Mouse (Mus musculus): ENCODE measurements around the gene Dhx16. TPM values are rescaled to one million over a fixed set of nuclear protein-coding genes. Genes with fewer than 3 reads are reported as not detected.

Dhx16 gene
- polyA plus RNA-seq, 1 experiment from 2014 or later: 62.4 TPM

DNA sequence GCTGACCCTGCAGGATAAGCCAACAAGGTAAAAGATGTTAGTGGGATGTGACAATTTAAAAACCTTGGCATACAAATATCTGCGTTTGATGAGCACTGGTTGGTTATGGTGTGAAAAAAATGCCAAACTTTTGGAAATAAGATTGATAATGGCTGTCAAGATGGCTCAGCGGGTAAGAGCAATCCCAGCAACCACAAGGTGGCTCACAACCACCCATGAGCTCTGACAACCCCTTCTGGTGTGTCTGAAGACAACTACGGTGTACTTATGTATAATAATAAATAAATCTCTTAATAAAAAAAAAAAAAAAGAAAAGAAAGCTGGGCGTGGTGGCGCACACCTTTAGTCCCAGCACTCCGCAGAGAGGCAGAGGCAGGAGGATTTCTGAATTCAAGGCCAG, 35.4 kb downstream of the Dhx16 start:
- no peak overlapping the region for H3K27ac ChIP-seq
- peaks cover 16% of the 10 kb centered on the region for H3K4me1 ChIP-seq
- 87% methylated on average over 6 of the region's 6 CpGs for WGBS
- H3K36me3 ChIP-seq: peaks cover 54% of the 10 kb centered on the region
- peak overlapping the region; percentile 79 for H3K4me3 ChIP-seq
- DNase-seq (ENCODE audit: low spot score): no peak
- no peaks in the 10 kb centered on the region for H3K27me3 ChIP-seq (ENCODE audit: low read depth, poor library complexity, severe bottlenecking)
- no peaks in the 10 kb centered on the region for H3K9me3 ChIP-seq (replicated peaks)

- Histone ChIP-seq H3K4me3 (peak overlapping the region; percentile 79), H3K27me3 (ENCODE audit: low read depth, poor library complexity, severe bottlenecking) (no peaks in the 10 kb centered on the region), H3K36me3 (peaks cover 59% of the 10 kb centered on the region), H3K9me3 (replicated peaks) (no peaks in the 10 kb centered on the region), H3K27ac (peak overlapping the region; percentile 96), H3K4me1 (peaks cover 20% of the 10 kb centered on the region)
- no peak for DNase-seq (ENCODE audit: low spot score)
- 2% methylated on average over 28 of the region's 28 CpGs for WGBS
Measured at GRCm38 (mm10) chr17:35915538-35916296, 36.1 kb downstream of the Dhx16 start.

DNA sequence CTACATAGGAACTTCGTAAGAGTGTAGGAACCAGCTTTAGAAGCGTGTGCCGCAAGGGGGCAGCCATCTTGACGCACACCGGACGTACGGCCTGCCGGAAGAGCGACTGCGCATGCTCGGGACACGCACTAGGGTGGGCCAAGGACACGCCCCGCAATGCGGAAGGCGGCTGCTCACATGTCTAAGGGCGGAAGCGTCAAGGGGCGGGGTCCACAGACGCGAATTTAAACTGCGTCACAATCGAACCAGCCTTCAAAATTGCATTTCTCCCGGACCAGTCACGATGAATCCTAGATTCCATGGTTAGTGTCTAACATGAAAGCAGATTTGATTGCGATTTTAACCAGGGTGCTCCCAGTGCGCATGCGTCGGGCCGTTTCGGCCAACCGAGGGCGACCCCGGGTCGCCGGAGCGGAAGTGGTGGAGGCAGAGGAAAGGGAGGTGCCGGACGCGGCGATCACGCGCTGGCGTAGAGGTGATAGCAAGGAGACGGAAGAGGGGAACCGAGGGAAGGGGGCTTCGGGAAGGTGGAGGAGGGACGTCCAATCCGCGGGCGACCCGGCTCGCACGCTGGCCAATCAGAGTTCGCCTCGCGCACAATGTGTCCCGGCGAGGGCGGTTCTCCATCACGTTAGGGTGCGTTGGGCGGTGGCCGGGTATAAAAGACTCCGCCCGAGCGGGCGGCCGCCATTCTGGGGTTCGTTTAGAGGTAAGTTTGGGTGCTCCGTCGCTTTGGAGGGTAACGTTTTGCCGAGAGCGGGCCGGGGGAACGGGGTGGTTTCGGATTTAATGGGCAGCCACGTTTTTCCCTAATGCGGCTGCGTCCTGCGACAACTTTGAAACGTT, 36.9 kb downstream of the Dhx16 start, which contains the start of the genes Mrps18b and Ppp1r10:
Gene Mrps18b (minus strand): TSS at position 93 of the 846 bp plus-strand sequence.
Gene Ppp1r10 (plus strand): TSS at position 138 of the 846 bp plus-strand sequence.
- no peaks in the 10 kb centered on the region for H3K9me3 ChIP-seq (replicated peaks)
- DNase-seq (ENCODE audit: low spot score): peak; percentile 98
- no peaks in the 10 kb centered on the region for H3K27me3 ChIP-seq (ENCODE audit: low read depth, poor library complexity, severe bottlenecking)
- H3K4me3 ChIP-seq: peak within 1 kb of the TSS; percentile 79
- WGBS: under 1% methylated on average over 83 of the region's 83 CpGs
- H3K27ac ChIP-seq: peak within 1 kb of the TSS; percentile 96
- peaks cover 55% of the 10 kb centered on the region for H3K36me3 ChIP-seq
- peaks cover 22% of the 10 kb centered on the region for H3K4me1 ChIP-seq

- DNase-seq (ENCODE audit: low spot score): no peak
- WGBS: 1% methylated on average over 8 of the region's 8 CpGs
- peak overlapping the region; percentile 96 for H3K27ac ChIP-seq
- no peaks in the 10 kb centered on the region for H3K27me3 ChIP-seq (ENCODE audit: low read depth, poor library complexity, severe bottlenecking)
- H3K4me3 ChIP-seq: peak overlapping the region; percentile 79
- peaks cover 49% of the 10 kb centered on the region for H3K36me3 ChIP-seq
- H3K9me3 ChIP-seq (replicated peaks): no peaks in the 10 kb centered on the region
- peaks cover 22% of the 10 kb centered on the region for H3K4me1 ChIP-seq
Measured at GRCm38 (mm10) chr17:35917143-35917462, 37.5 kb downstream of the Dhx16 start.

- Histone ChIP-seq H3K36me3 (peaks cover 49% of the 10 kb centered on the region), H3K27ac (peak overlapping the region; percentile 96), H3K4me3 (peak overlapping the region; percentile 79), H3K4me1 (peaks cover 22% of the 10 kb centered on the region), H3K27me3 (ENCODE audit: low read depth, poor library complexity, severe bottlenecking) (no peaks in the 10 kb centered on the region), H3K9me3 (replicated peaks) (no peaks in the 10 kb centered on the region)
- DNase-seq (ENCODE audit: low spot score): peak; percentile 64
- under 1% methylated on average over 13 of the region's 13 CpGs for WGBS
Measured at GRCm38 (mm10) chr17:35917463-35918251, 38.0 kb downstream of the Dhx16 start.

- Histone ChIP-seq H3K27ac (peak overlapping the region; percentile 96), H3K9me3 (replicated peaks) (no peaks in the 10 kb centered on the region), H3K4me1 (peaks cover 22% of the 10 kb centered on the region), H3K27me3 (ENCODE audit: low read depth, poor library complexity, severe bottlenecking) (no peaks in the 10 kb centered on the region), H3K4me3 (peak overlapping the region; percentile 79), H3K36me3 (peaks cover 49% of the 10 kb centered on the region)
- DNase-seq (ENCODE audit: low spot score): peak; percentile 60
- WGBS: under 1% methylated on average over 11 of the region's 11 CpGs
Measured at GRCm38 (mm10) chr17:35918276-35919059, 38.8 kb downstream of the Dhx16 start.

GRCm38 (mm10) chr17:35919060-35919715, 39.6 kb downstream of the Dhx16 start:
- DNase-seq (ENCODE audit: low spot score): peak; percentile 84
- no peaks in the 10 kb centered on the region for H3K27me3 ChIP-seq (ENCODE audit: low read depth, poor library complexity, severe bottlenecking)
- peak overlapping the region; percentile 79 for H3K4me3 ChIP-seq
- H3K9me3 ChIP-seq (replicated peaks): no peaks in the 10 kb centered on the region
- peaks cover 22% of the 10 kb centered on the region for H3K4me1 ChIP-seq
- peaks cover 50% of the 10 kb centered on the region for H3K36me3 ChIP-seq
- WGBS: 20% methylated on average over 7 of the region's 7 CpGs
- H3K27ac ChIP-seq: peak overlapping the region; percentile 96

- Histone ChIP-seq H3K9me3 (replicated peaks) (no peaks in the 10 kb centered on the region), H3K36me3 (peaks cover 52% of the 10 kb centered on the region), H3K4me1 (peaks cover 22% of the 10 kb centered on the region), H3K27ac (peak overlapping the region; percentile 96; the same call in 1 of the 2 replicates), H3K4me3 (peak overlapping the region; percentile 79), H3K27me3 (ENCODE audit: low read depth, poor library complexity, severe bottlenecking) (no peaks in the 10 kb centered on the region)
- no peak for DNase-seq (ENCODE audit: low spot score)
- 77% methylated on average over 6 of the region's 6 CpGs for WGBS
Measured at GRCm38 (mm10) chr17:35919864-35920301, 40.3 kb downstream of the Dhx16 start.

GRCm38 (mm10) chr17:35920384-35920783, 40.8 kb downstream of the Dhx16 start:
- no peaks in the 10 kb centered on the region for H3K27me3 ChIP-seq (ENCODE audit: low read depth, poor library complexity, severe bottlenecking)
- no peak overlapping the region; the same call in 1 of the 2 replicates for H3K27ac ChIP-seq
- peak overlapping the region; percentile 79; the same call in 1 of the 2 replicates for H3K4me3 ChIP-seq
- H3K9me3 ChIP-seq (replicated peaks): no peaks in the 10 kb centered on the region
- DNase-seq (ENCODE audit: low spot score): no peak
- peaks cover 20% of the 10 kb centered on the region for H3K4me1 ChIP-seq
- H3K36me3 ChIP-seq: peaks cover 57% of the 10 kb centered on the region
- 90% methylated on average over 1 of the region's 1 CpGs for WGBS

DNA sequence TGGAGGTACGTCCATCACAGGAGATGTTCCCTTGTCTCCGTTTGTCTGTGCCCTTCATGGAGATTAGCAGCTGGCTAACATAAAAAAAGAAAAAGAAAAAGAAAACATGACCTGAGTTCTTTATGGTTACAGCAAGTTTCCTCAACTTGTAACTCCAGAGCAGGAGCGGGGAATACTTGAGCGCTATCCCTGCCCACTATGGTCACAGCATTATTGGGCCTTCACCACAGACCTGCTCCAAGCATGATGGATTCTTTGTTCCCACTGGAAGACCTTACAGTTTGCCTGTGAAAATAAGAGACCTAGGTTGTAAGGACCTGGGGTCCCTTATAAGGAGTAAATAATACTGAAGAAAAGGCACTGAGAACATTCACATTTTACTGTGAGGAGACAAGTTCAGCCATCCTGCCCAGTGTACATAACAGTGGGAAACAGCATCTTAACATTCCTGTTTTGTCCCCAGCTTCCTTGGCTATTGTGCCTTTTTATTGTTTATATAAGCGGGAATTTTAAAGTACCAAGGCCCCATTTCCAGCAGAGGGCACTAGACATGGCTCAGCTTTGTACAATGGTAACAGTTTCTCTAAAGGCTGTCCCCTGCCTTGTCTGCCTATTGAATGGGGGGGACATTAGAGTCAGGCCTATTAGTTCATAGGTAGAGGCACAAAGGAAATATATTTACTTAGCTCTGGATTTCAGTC, 41.4 kb downstream of the Dhx16 start:
- 84% methylated on average over 5 of the region's 5 CpGs for whole genome bisulfite sequencing
- H3K9me3 ChIP-seq (replicated peaks): no peaks in the 10 kb centered on the region
- H3K27me3 ChIP-seq (ENCODE audit: low read depth, poor library complexity, severe bottlenecking): no peaks in the 10 kb centered on the region
- H3K4me3 ChIP-seq: no peak overlapping the region
- DNase-seq (ENCODE audit: low spot score): no peak
- H3K36me3 ChIP-seq: peaks cover 64% of the 10 kb centered on the region
- peaks cover 17% of the 10 kb centered on the region for H3K4me1 ChIP-seq
- peak overlapping the region; percentile 56 for H3K27ac ChIP-seq

GRCm38 (mm10) chr17:35921710-35922109, 42.1 kb downstream of the Dhx16 start:
- H3K4me1 ChIP-seq: peaks cover 17% of the 10 kb centered on the region
- H3K4me3 ChIP-seq: no peak overlapping the region
- H3K27ac ChIP-seq: no peak overlapping the region
- H3K9me3 ChIP-seq (replicated peaks): no peaks in the 10 kb centered on the region
- peaks cover 71% of the 10 kb centered on the region for H3K36me3 ChIP-seq
- 97% methylated on average over 4 of the region's 4 CpGs for WGBS
- no peak for DNase-seq (ENCODE audit: low spot score)
- H3K27me3 ChIP-seq (ENCODE audit: low read depth, poor library complexity, severe bottlenecking): no peaks in the 10 kb centered on the region
